Mouse (Mus musculus): Measurements from ENCODE around the gene Atp10a. TPM values are rescaled to one million over a fixed set of nuclear protein-coding genes. Genes with fewer than 3 reads are reported as not detected.

The Atp10a gene
- polyA plus RNA-seq, 1 experiment from 2014 or later: 1.5 TPM

GRCm38 (mm10) chr7:58768253-58768652 lies 112.3 kb downstream of the Atp10a start:
- Histone ChIP-seq H3K27me3 (ENCODE audit: control insufficient read depth, insufficient read depth, low read length) (no peaks in the 10 kb centered on the region), H3K4me1 (ENCODE audit: control insufficient read depth, insufficient read depth, low read length) (no peaks in the 10 kb centered on the region)
- WGBS (ENCODE audit: insufficient replicate concordance): 71% methylated on average over 2 of the region's 2 CpGs

DNA sequence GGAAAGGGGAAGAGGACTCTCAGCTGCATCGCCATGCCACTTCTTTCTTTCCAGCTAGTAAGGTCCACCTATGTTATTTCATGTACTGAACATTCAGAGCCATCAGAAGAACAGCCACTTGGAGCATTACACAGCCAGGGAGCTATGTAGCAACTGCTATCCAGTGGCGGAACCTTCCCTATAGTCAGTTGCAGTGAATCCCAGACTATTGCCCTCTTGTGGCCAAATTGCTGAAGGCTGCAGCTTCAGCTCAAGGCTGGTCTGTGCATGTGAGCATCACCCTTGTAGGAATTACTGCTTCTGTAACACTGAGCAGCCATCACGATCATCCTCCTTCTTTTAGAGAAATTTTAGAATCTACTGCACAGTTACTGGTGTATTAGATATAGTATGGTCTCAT lies 114.3 kb downstream of the Atp10a start:
- H3K27ac ChIP-seq (ENCODE audit: low read depth, low read length): no peak overlapping the region
- H3K4me1 ChIP-seq (ENCODE audit: control insufficient read depth, insufficient read depth, low read length): no peaks in the 10 kb centered on the region; the same call in 1 of the 2 replicates
- no peaks in the 10 kb centered on the region for H3K9me3 ChIP-seq (replicated peaks; ENCODE audit: control insufficient read depth, low read length)
- ATAC-seq (replicated peaks; ENCODE audit: insufficient number of reproducible peaks, low FRiP score, low TSS enrichment): no peak
- H3K4me3 ChIP-seq (ENCODE audit: low read depth, low read length): no peak overlapping the region
- WGBS (ENCODE audit: insufficient replicate concordance): 61% methylated on average over 3 of the region's 3 CpGs
- no peaks in the 10 kb centered on the region for H3K36me3 ChIP-seq (ENCODE audit: control insufficient read depth, insufficient read depth, low read length)
- no peak overlapping the region for H3K4me2 ChIP-seq
- no peaks in the 10 kb centered on the region for H3K27me3 ChIP-seq (ENCODE audit: control insufficient read depth, insufficient read depth, low read length)
- H3K9ac ChIP-seq (ENCODE audit: low read depth, low read length): no peak overlapping the region

More at GRCm38 (mm10) chr7:58768253-58768652, 112.3 kb downstream of the Atp10a start:
- Histone ChIP-seq H3K36me3 (ENCODE audit: control insufficient read depth, insufficient read depth, low read length) (no peaks in the 10 kb centered on the region), H3K27ac (ENCODE audit: low read depth, low read length) (no peak overlapping the region), H3K9me3 (replicated peaks; ENCODE audit: control insufficient read depth, low read length) (no peaks in the 10 kb centered on the region), H3K9ac (ENCODE audit: low read depth, low read length) (no peak overlapping the region), H3K4me2 (no peak overlapping the region), H3K4me3 (ENCODE audit: low read depth, low read length) (no peak overlapping the region)
- no peak for ATAC-seq (replicated peaks; ENCODE audit: insufficient number of reproducible peaks, low FRiP score, low TSS enrichment)

- no peak overlapping the region for H3K27ac ChIP-seq (ENCODE audit: low read depth, low read length)
Measured at GRCm38 (mm10) chr7:58772048-58772690, 116.2 kb downstream of the Atp10a start.

GRCm38 (mm10) chr7:58779146-58779545 lies 123.2 kb downstream of the Atp10a start:
- H3K27ac ChIP-seq (ENCODE audit: low read depth, low read length): no peak overlapping the region
- no peak for ATAC-seq (replicated peaks; ENCODE audit: insufficient number of reproducible peaks, low FRiP score, low TSS enrichment)
- no peaks in the 10 kb centered on the region for H3K9me3 ChIP-seq (replicated peaks; ENCODE audit: control insufficient read depth, low read length)
- no peak overlapping the region for H3K9ac ChIP-seq (ENCODE audit: low read depth, low read length)
- H3K4me2 ChIP-seq: no peak overlapping the region
- no peaks in the 10 kb centered on the region; the same call in 1 of the 2 replicates for H3K4me1 ChIP-seq (ENCODE audit: control insufficient read depth, insufficient read depth, low read length)
- H3K4me3 ChIP-seq (ENCODE audit: low read depth, low read length): no peak overlapping the region
- no peaks in the 10 kb centered on the region for H3K27me3 ChIP-seq (ENCODE audit: control insufficient read depth, insufficient read depth, low read length)
- no peaks in the 10 kb centered on the region for H3K36me3 ChIP-seq (ENCODE audit: control insufficient read depth, insufficient read depth, low read length)

More at GRCm38 (mm10) chr7:58772048-58772690, 116.2 kb downstream of the Atp10a start:
- Histone ChIP-seq H3K9ac (ENCODE audit: low read depth, low read length) (no peak overlapping the region), H3K4me3 (ENCODE audit: low read depth, low read length) (no peak overlapping the region), H3K36me3 (ENCODE audit: control insufficient read depth, insufficient read depth, low read length) (no peaks in the 10 kb centered on the region), H3K4me1 (ENCODE audit: control insufficient read depth, insufficient read depth, low read length) (no peaks in the 10 kb centered on the region; the same call in 1 of the 2 replicates), H3K9me3 (replicated peaks; ENCODE audit: control insufficient read depth, low read length) (no peaks in the 10 kb centered on the region), H3K27me3 (ENCODE audit: control insufficient read depth, insufficient read depth, low read length) (no peaks in the 10 kb centered on the region), H3K4me2 (no peak overlapping the region)
- no peak for ATAC-seq (replicated peaks; ENCODE audit: insufficient number of reproducible peaks, low FRiP score, low TSS enrichment)
- 76% methylated on average over 6 of the region's 6 CpGs for WGBS (ENCODE audit: insufficient replicate concordance)

DNA sequence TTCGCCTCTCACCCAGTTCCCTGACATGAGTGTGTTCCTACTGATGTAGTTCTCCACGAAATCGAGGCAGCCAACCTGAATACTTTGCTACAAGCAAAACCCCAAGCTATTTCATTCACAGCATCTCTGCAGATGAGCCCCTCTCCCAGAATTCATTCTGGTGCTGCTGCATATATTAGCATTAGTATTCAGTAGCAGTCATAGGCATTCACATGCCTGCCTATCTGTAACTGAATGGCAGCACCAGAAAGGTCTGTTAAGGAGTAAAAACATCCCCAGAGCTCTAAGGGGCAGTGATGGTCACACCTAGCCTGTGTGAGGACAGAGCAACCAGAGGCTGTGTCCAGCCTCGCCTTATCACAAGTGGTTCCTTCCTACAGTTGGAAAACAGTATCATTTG lies 131.0 kb downstream of the Atp10a start:
- Histone ChIP-seq H3K4me1 (ENCODE audit: control insufficient read depth, insufficient read depth, low read length) (peaks cover 14% of the 10 kb centered on the region), H3K4me3 (ENCODE audit: low read depth, low read length) (no peak overlapping the region), H3K27ac (ENCODE audit: low read depth, low read length) (peak overlapping the region; percentile 15; the same call in 1 of the 2 replicates), H3K9me3 (replicated peaks; ENCODE audit: control insufficient read depth, low read length) (no peaks in the 10 kb centered on the region), H3K27me3 (ENCODE audit: control insufficient read depth, insufficient read depth, low read length) (no peaks in the 10 kb centered on the region), H3K4me2 (no peak overlapping the region), H3K36me3 (ENCODE audit: control insufficient read depth, insufficient read depth, low read length) (no peaks in the 10 kb centered on the region), H3K9ac (ENCODE audit: low read depth, low read length) (no peak overlapping the region)
- ATAC-seq (replicated peaks; ENCODE audit: insufficient number of reproducible peaks, low FRiP score, low TSS enrichment): no peak
- WGBS (ENCODE audit: insufficient replicate concordance): 70% methylated on average over 4 of the region's 4 CpGs

DNA sequence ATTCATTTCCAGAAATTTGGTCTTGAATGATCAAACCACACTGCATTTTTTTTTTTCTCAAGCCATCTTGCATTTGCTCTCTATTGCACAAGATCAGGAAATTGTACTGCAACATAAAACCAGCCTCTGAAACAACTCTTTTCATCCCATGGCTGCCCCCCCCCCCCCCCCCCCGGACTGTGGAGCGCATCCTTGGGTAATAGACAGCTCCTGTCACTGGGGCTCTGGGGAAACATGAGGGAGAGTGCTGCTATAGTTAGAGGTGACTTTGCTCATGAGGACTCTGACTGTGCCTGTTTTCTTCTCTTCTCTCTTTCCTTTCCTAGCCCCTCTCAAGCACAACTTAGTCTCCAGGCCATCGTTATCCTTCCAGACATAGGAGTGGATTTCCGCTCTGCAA lies 131.6 kb downstream of the Atp10a start:
- no peak overlapping the region for H3K9ac ChIP-seq (ENCODE audit: low read depth, low read length)
- H3K4me3 ChIP-seq (ENCODE audit: low read depth, low read length): no peak overlapping the region
- peaks cover 14% of the 10 kb centered on the region for H3K4me1 ChIP-seq (ENCODE audit: control insufficient read depth, insufficient read depth, low read length)
- no peak overlapping the region for H3K4me2 ChIP-seq
- ATAC-seq (replicated peaks; ENCODE audit: insufficient number of reproducible peaks, low FRiP score, low TSS enrichment): no peak
- H3K27ac ChIP-seq (ENCODE audit: low read depth, low read length): peak overlapping the region; percentile 57
- no peaks in the 10 kb centered on the region for H3K9me3 ChIP-seq (replicated peaks; ENCODE audit: control insufficient read depth, low read length)
- H3K36me3 ChIP-seq (ENCODE audit: control insufficient read depth, insufficient read depth, low read length): no peaks in the 10 kb centered on the region
- 47% methylated on average over 4 of the region's 4 CpGs for WGBS (ENCODE audit: insufficient replicate concordance)
- H3K27me3 ChIP-seq (ENCODE audit: control insufficient read depth, insufficient read depth, low read length): no peaks in the 10 kb centered on the region

GRCm38 (mm10) chr7:58788424-58789261 lies 132.7 kb downstream of the Atp10a start:
- H3K9me3 ChIP-seq (replicated peaks; ENCODE audit: control insufficient read depth, low read length): no peaks in the 10 kb centered on the region
- H3K27ac ChIP-seq (ENCODE audit: low read depth, low read length): peak overlapping the region; percentile 57
- no peak; the same call in 1 of the 2 replicates for ATAC-seq (replicated peaks; ENCODE audit: insufficient number of reproducible peaks, low FRiP score, low TSS enrichment)
- 38% methylated on average over 7 of the region's 7 CpGs for WGBS (ENCODE audit: insufficient replicate concordance)
- no peak overlapping the region for H3K4me3 ChIP-seq (ENCODE audit: low read depth, low read length)
- peaks cover 14% of the 10 kb centered on the region for H3K4me1 ChIP-seq (ENCODE audit: control insufficient read depth, insufficient read depth, low read length)
- no peaks in the 10 kb centered on the region for H3K36me3 ChIP-seq (ENCODE audit: control insufficient read depth, insufficient read depth, low read length)
- H3K27me3 ChIP-seq (ENCODE audit: control insufficient read depth, insufficient read depth, low read length): no peaks in the 10 kb centered on the region
- no peak overlapping the region for H3K9ac ChIP-seq (ENCODE audit: low read depth, low read length)
- peak overlapping the region; percentile 25; the same call in 1 of the 2 replicates for H3K4me2 ChIP-seq

DNA sequence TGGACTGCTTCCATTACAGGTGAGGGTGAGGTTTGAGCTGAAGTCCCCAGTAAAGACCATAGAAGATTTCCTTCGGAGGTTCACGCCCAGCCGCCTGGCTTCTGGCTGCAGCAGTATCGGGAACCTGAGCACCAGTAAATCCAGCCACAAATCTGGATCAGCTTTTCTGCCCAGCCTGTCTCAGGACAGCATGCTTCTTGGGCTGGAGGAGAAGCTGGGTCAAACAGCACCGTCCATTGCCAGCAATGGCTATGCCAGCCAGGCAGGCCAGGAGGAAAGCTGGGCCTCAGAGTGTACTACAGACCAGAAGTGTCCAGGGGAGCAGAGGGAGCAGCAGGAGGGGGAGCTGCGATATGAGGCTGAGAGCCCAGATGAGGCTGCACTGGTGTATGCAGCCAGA lies 141.3 kb downstream of the Atp10a start:
- peaks cover 12% of the 10 kb centered on the region for H3K4me1 ChIP-seq (ENCODE audit: control insufficient read depth, insufficient read depth, low read length)
- no peak overlapping the region for H3K9ac ChIP-seq (ENCODE audit: low read depth, low read length)
- H3K27ac ChIP-seq (ENCODE audit: low read depth, low read length): no peak overlapping the region
- H3K4me3 ChIP-seq (ENCODE audit: low read depth, low read length): no peak overlapping the region
- H3K4me2 ChIP-seq: no peak overlapping the region
- WGBS (ENCODE audit: insufficient replicate concordance): 82% methylated on average over 6 of the region's 6 CpGs
- ATAC-seq (replicated peaks; ENCODE audit: insufficient number of reproducible peaks, low FRiP score, low TSS enrichment): no peak
- no peaks in the 10 kb centered on the region for H3K36me3 ChIP-seq (ENCODE audit: control insufficient read depth, insufficient read depth, low read length)
- H3K9me3 ChIP-seq (replicated peaks; ENCODE audit: control insufficient read depth, low read length): no peaks in the 10 kb centered on the region
- H3K27me3 ChIP-seq (ENCODE audit: control insufficient read depth, insufficient read depth, low read length): no peaks in the 10 kb centered on the region
